Mouse (Mus musculus) midbrain, embryonic 16.5 days (tissue): Measurements from ENCODE around the gene Cntn1. TPM values are rescaled to one million over a fixed set of nuclear protein-coding genes. Genes with fewer than 3 reads are reported as not detected.

Experiments
- polyA plus RNA-seq: library from polyadenylated mRNA; unstranded; fragments of >200 nt; fragmentation: Nextera tagmentation; extraction: Ambion mirVana; gene quantifications from 2 replicates; pipeline ENCODE4 v1.2.1, GENCODE M21; 2015

Gene Cntn1
- polyA plus RNA-seq, 1 experiment from 2014 or later, result 88.4 TPM

Other genes starting within 250 kb of the Cntn1 start
- gene Smgc, start 212.9 kb upstream of the Cntn1 start, polyA plus RNA-seq, result not detected in 2 replicates